Mouse (Mus musculus) heart, postnatal 0 days (tissue): ENCODE results near the gene Tas1r2.

Experiments used
- CTCF ChIP-seq: IDR thresholded peaks from 2 replicates; pipeline ENCODE4 v1.5.1; 2016; ENCODE audit warnings: antibody characterized with exemption, control low read depth, low read depth
- EP300 ChIP-seq: IDR thresholded peaks from 2 replicates; pipeline ENCODE4 v1.6.1; 2016; ENCODE audit warnings: antibody characterized with exemption, low read depth

DNA sequence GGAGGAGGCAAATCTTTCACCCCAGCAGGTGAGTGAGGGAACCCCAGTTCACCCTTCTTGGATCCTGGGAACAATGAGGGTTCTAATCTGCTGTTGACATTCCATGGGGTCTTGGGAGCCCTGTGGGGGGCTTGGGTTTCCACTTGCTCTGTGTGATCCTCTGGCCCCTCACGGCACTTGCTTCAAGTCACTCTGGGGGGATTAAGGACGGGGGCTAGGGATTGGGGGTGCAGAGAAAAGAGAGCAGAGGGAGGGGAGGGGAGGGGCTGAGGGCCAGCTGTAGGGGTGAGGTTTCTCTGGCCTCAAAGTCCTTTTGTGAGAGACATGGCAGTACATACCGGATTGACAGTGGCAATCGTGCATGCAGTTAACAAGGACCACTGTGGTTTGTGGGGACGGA is 40.0 kb downstream of the Tas1r2 start:
- TF ChIP-seq CTCF (no peak), EP300 (no peak)
